Mouse (Mus musculus): ENCODE data around the gene G3bp2.

DNA sequence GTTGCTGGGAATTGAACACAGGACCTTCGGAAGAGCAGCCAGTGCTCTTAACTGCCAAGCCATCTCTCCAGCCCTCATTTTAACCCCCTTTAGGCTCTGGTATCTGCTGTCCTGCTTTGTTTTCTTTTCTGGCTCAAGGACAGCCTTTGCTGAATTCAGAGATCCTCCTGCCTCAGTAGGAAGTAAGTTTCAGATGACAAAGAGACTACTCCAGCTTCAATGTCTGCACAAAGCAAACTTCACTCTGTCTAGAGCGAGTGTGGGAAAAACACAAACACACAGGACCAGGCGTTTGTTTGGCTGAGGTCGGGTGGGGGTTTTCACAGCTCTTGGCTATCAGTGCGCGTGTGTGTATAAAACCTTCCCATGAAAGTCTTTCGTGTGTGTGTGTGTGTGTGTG lies 30.0 kb upstream of the G3bp2 start:
- TF ChIP-seq CTCF (IDR thresholded peaks at IDR 0.05; ENCODE audit: control insufficient read depth, insufficient read depth, insufficient read length) (no peak), MAX (IDR thresholded peaks at IDR 0.05) (no peak), MYOG (IDR thresholded peaks at IDR 0.05; ENCODE audit: control insufficient read depth, extremely low read depth, insufficient read length) (no peak), CEBPB (IDR thresholded peaks at IDR 0.05; ENCODE audit: low read depth) (no peak)

All from C2C12 (cell line).